Mouse (Mus musculus): ENCODE measurements around the gene Cdpf1.

Gene Cdpf1

GRCm38 (mm10) chr15:85811535-85812277 is at the start of gene Cdpf1:
Cdpf1 (minus strand) TSS chr15:85811697.
- in situ Hi-C loops (cut with MboI, MseI): loop anchor here (5.0 kb wide), 1 partner anchor 94 kb away; no protein-coding TSS in a partner anchor

GRCm38 (mm10) chr15:85859490-85860031 is 48.1 kb upstream of the Cdpf1 start, which contains the start of gene Gtse1:
Gtse1 (plus strand) TSS chr15:85859745.
- in situ Hi-C loops (cut with MboI, MseI): loop anchor here (25.0 kb wide), 1 partner anchor 247 kb away; no protein-coding TSS in a partner anchor

- in situ Hi-C loops (cut with MboI, MseI): loop anchor here (25.0 kb wide), 1 partner anchor 247 kb away; no protein-coding TSS in a partner anchor
Measured at GRCm38 (mm10) chr15:85858980-85859489, 47.5 kb upstream of the Cdpf1 start.

- in situ Hi-C loops (cut with MboI, MseI): loop anchor here (5.0 to 25.0 kb wide), 2 partner anchors 135 to 240 kb away; no protein-coding TSS in a partner anchor
Measured at GRCm38 (mm10) chr15:85851656-85852392, 40.3 kb upstream of the Cdpf1 start.

GRCm38 (mm10) chr15:85845071-85845470 is 33.6 kb upstream of the Cdpf1 start:
- in situ Hi-C loops (cut with MboI, MseI): no loop called here

GRCm38 (mm10) chr15:85841796-85842360 is 30.4 kb upstream of the Cdpf1 start:
- in situ Hi-C loops (cut with MboI, MseI): no loop called here

- in situ Hi-C loops (cut with MboI, MseI): no loop called here
Measured at GRCm38 (mm10) chr15:85840983-85841382, 29.5 kb upstream of the Cdpf1 start.

- in situ Hi-C loops (cut with MboI, MseI): no loop called here
Measured at GRCm38 (mm10) chr15:85836887-85837286, 25.4 kb upstream of the Cdpf1 start.

- in situ Hi-C loops (cut with MboI, MseI): no loop called here
Measured at GRCm38 (mm10) chr15:85835335-85835734, 23.8 kb upstream of the Cdpf1 start.

GRCm38 (mm10) chr15:85832599-85832998 is 21.1 kb upstream of the Cdpf1 start:
- in situ Hi-C loops (cut with MboI, MseI): no loop called here

GRCm38 (mm10) chr15:85831954-85832590 is 20.6 kb upstream of the Cdpf1 start, which contains the start of gene Ttc38:
Ttc38 (plus strand) TSS chr15:85832306.
- in situ Hi-C loops (cut with MboI, MseI): no loop called here

GRCm38 (mm10) chr15:85829470-85829869 is 18.0 kb upstream of the Cdpf1 start:
- in situ Hi-C loops (cut with MboI, MseI): no loop called here

GRCm38 (mm10) chr15:85828071-85828470 is 16.6 kb upstream of the Cdpf1 start:
- in situ Hi-C loops (cut with MboI, MseI): no loop called here

- in situ Hi-C loops (cut with MboI, MseI): no loop called here
Measured at GRCm38 (mm10) chr15:85826676-85827075, 15.2 kb upstream of the Cdpf1 start.

- in situ Hi-C loops (cut with MboI, MseI): no loop called here
Measured at GRCm38 (mm10) chr15:85822011-85822359, 10.5 kb upstream of the Cdpf1 start.

GRCm38 (mm10) chr15:85821203-85822010 is 9.9 kb upstream of the Cdpf1 start, which contains the start of gene Pkdrej:
Pkdrej (minus strand) TSS chr15:85821734.
- in situ Hi-C loops (cut with MboI, MseI): no loop called here

GRCm38 (mm10) chr15:85813428-85813827 is 1.9 kb upstream of the Cdpf1 start:
- in situ Hi-C loops (cut with MboI, MseI): loop anchor here (5.0 kb wide), 1 partner anchor 96 kb away; no protein-coding TSS in a partner anchor

GRCm38 (mm10) chr15:85810806-85811521 is 533 bp downstream of the Cdpf1 start:
- in situ Hi-C loops (cut with MboI, MseI): loop anchor here (5.0 kb wide), 1 partner anchor 94 kb away; no protein-coding TSS in a partner anchor

GRCm38 (mm10) chr15:85810462-85810805 is 1.1 kb downstream of the Cdpf1 start:
- in situ Hi-C loops (cut with MboI, MseI): loop anchor here (5.0 kb wide), 1 partner anchor 93 kb away; no protein-coding TSS in a partner anchor
